Mouse (Mus musculus) heart, embryonic 16.5 days (tissue): ENCODE measurements around the gene Pfas. TPM values are rescaled to one million over a fixed set of nuclear protein-coding genes. Genes with fewer than 3 reads are reported as not detected.
"Not testable (repeated sequence)": the region's sequence is repeated elsewhere in the genome, so short reads cannot be mapped to it uniquely, and the experiment has no call there.

Experiments used
- ATAC-seq: fragments of 200-750 bp; cut with Nextera tagmentation; replicated peaks from 2 replicates; pipeline ENCODE4 v1.8.0; 2017; ENCODE audit warnings: moderate number of reproducible peaks; ENCODE audit not compliant: insufficient read depth, low FRiP score; ENCODE audit errors: extremely low read depth
- H3K27ac ChIP-seq: fragments of 300-500 bp; sonication (generic); 2 replicates; pipeline ENCODE4 v1.5.1; 2014; ENCODE audit warnings: mild to moderate bottlenecking, low read length, control low read depth, moderate library complexity
- H3K27me3 ChIP-seq: fragments of 300-500 bp; sonication (generic); 2 replicates; pipeline ENCODE4 v1.6.1; 2014; ENCODE audit warnings: low read length, mixed read lengths; ENCODE audit not compliant: control insufficient read depth, insufficient read depth
- H3K36me3 ChIP-seq: fragments of 300-500 bp; sonication (generic); 2 replicates; pipeline ENCODE4 v1.6.1; 2014; ENCODE audit not compliant: control insufficient read depth, insufficient read depth
- H3K4me1 ChIP-seq: fragments of 300-500 bp; sonication (generic); 2 replicates; pipeline ENCODE4 v1.6.1; 2014; ENCODE audit warnings: low read length, mixed read lengths; ENCODE audit not compliant: control insufficient read depth, insufficient read depth
- H3K4me2 ChIP-seq: fragments of 300-500 bp; sonication (generic); 2 replicates; pipeline ENCODE4 v1.6.1; 2014; ENCODE audit warnings: low read depth, mild to moderate bottlenecking, control low read depth, low read length
- H3K4me3 ChIP-seq: fragments of 300-500 bp; sonication (generic); 2 replicates; pipeline ENCODE4 v1.5.1; 2014; ENCODE audit warnings: mild to moderate bottlenecking, control low read depth, low read length
- H3K9ac ChIP-seq: fragments of 300-500 bp; sonication (generic); 2 replicates; pipeline ENCODE4 v1.6.1; 2014; ENCODE audit warnings: low read length, control low read depth
- H3K9me3 ChIP-seq: fragments of 300-500 bp; sonication (generic); replicated peaks from 2 replicates; pipeline ENCODE4 v1.6.1; 2016; ENCODE audit warnings: low read length; ENCODE audit not compliant: control insufficient read depth
- WGBS: fragments of 180-500 bp; shearing (Covaris S2); extraction: QIAGEN DNeasy Blood & Tissue Kit; methylation state at CpG from one replicate; pipeline ENCODE4 v1.1.7; 2014; 5-methylcytosine and 5-hydroxymethylcytosine counted together
- microRNA-seq: library from miRNA; unstranded; fragments of <30 nt; microRNA quantifications from one replicate; pipeline ENCODE4, GENCODE M21; 2017
- polyA plus RNA-seq: library from polyadenylated mRNA; unstranded; fragments of >200 nt; fragmentation: Nextera tagmentation; extraction: Ambion mirVana; gene quantifications from 2 replicates; pipeline ENCODE4 v1.2.1, GENCODE M21; 2015

The Pfas gene
- polyA plus RNA-seq, 1 experiment from 2014 or later: 19.2 TPM

GRCm38 (mm10) chr11:68945245-68945644, 63.0 kb downstream of the Pfas start:
- H3K4me3 ChIP-seq: no peak overlapping the region
- no peaks in the 10 kb centered on the region for H3K27me3 ChIP-seq
- peaks cover 7% of the 10 kb centered on the region for H3K4me1 ChIP-seq
- H3K9ac ChIP-seq: no peak overlapping the region
- ATAC-seq: no peak
- WGBS: 74% methylated on average over 2 of the region's 2 CpGs
- no peaks in the 10 kb centered on the region for H3K9me3 ChIP-seq
- H3K36me3 ChIP-seq: peaks cover 3% of the 10 kb centered on the region; the same call in 1 of the 2 replicates
- H3K27ac ChIP-seq: no peak overlapping the region
- H3K4me2 ChIP-seq: no peak overlapping the region

- ATAC-seq: no peak
- H3K27ac ChIP-seq: no peak overlapping the region
- H3K9me3 ChIP-seq: no peaks in the 10 kb centered on the region
- 85% methylated on average over 8 of the region's 8 CpGs for WGBS
- peaks cover 3% of the 10 kb centered on the region; the same call in 1 of the 2 replicates for H3K36me3 ChIP-seq
- H3K27me3 ChIP-seq: no peaks in the 10 kb centered on the region
- H3K9ac ChIP-seq: no peak overlapping the region
- H3K4me3 ChIP-seq: no peak overlapping the region
- H3K4me1 ChIP-seq: peaks cover 7% of the 10 kb centered on the region
- no peak overlapping the region for H3K4me2 ChIP-seq
Measured at GRCm38 (mm10) chr11:68942731-68943130, 65.5 kb downstream of the Pfas start.

GRCm38 (mm10) chr11:68940516-68940915, 67.7 kb downstream of the Pfas start:
- H3K4me2 ChIP-seq: peak overlapping the region; percentile 67
- H3K9ac ChIP-seq: peak overlapping the region; percentile 71
- H3K4me3 ChIP-seq: peak overlapping the region; percentile 61
- no peaks in the 10 kb centered on the region for H3K27me3 ChIP-seq
- H3K9me3 ChIP-seq: no peaks in the 10 kb centered on the region
- WGBS: 60% methylated on average over 4 of the region's 4 CpGs
- ATAC-seq: no peak
- peaks cover 3% of the 10 kb centered on the region for H3K4me1 ChIP-seq
- no peak overlapping the region for H3K27ac ChIP-seq
- H3K36me3 ChIP-seq: peaks cover 3% of the 10 kb centered on the region; the same call in 1 of the 2 replicates

GRCm38 (mm10) chr11:68939451-68940304, 68.6 kb downstream of the Pfas start:
- ATAC-seq: peak; percentile 98
- H3K9me3 ChIP-seq: no peaks in the 10 kb centered on the region
- 2% methylated on average over 16 of the region's 16 CpGs for WGBS
- H3K36me3 ChIP-seq: peaks cover 3% of the 10 kb centered on the region; the same call in 1 of the 2 replicates
- H3K4me1 ChIP-seq: peaks cover 3% of the 10 kb centered on the region
- peak overlapping the region; percentile 69 for H3K27ac ChIP-seq
- H3K9ac ChIP-seq: peak overlapping the region; percentile 71
- no peaks in the 10 kb centered on the region for H3K27me3 ChIP-seq
- H3K4me2 ChIP-seq: peak overlapping the region; percentile 67
- H3K4me3 ChIP-seq: peak overlapping the region; percentile 61

GRCm38 (mm10) chr11:68936951-68937350, 71.3 kb downstream of the Pfas start:
- not testable (repeated sequence) for H3K4me2 ChIP-seq, H3K9ac ChIP-seq, H3K36me3 ChIP-seq, H3K27ac ChIP-seq, H3K9me3 ChIP-seq, H3K4me3 ChIP-seq, ATAC-seq, H3K4me1 ChIP-seq, H3K27me3 ChIP-seq
- 81% methylated on average over 4 of the region's 4 CpGs for WGBS

Small RNAs within 50 kb of the gene (microRNA-seq; reads per million reads assigned to microRNA genes)
- 3.9 reads per million, percentile 14 among the genes with 10 or more reads in this experiment for gene Mir3062

Other genes with a start within 250 kb of the Pfas start
- 75.4 and 79.4 TPM in 2 replicates for gene Ndel1, start 136.6 kb downstream of the Pfas start, polyA plus RNA-seq
- gene Rnf222, start 119.9 kb downstream of the Pfas start, polyA plus RNA-seq: 0.09 and 0.13 TPM in 2 replicates
- 505 and 551 TPM in 2 replicates for gene Rpl26, start 106.9 kb downstream of the Pfas start, polyA plus RNA-seq
- gene Odf4, start 81.4 kb downstream of the Pfas start, polyA plus RNA-seq: not detected in 2 replicates
- gene Arhgef15, start 51.0 kb downstream of the Pfas start, polyA plus RNA-seq: 13.1 and 15.4 TPM in 2 replicates
- gene Slc25a35, start 40.3 kb downstream of the Pfas start, polyA plus RNA-seq: 1.7 and 2.2 TPM in 2 replicates
- 79.2 and 84.3 TPM in 2 replicates for gene Rangrf, start 33.3 kb downstream of the Pfas start, polyA plus RNA-seq
- gene Ctc1, start 7.5 kb upstream of the Pfas start, polyA plus RNA-seq: 44.4 and 49.5 TPM in 2 replicates
- gene Aurkb, start 37.2 kb upstream of the Pfas start, polyA plus RNA-seq: 85.7 and 95.3 TPM in 2 replicates
- gene Borcs6, start 51.3 kb upstream of the Pfas start, polyA plus RNA-seq: 11.2 and 12.0 TPM in 2 replicates
- gene Tmem107, start 62.3 kb upstream of the Pfas start, polyA plus RNA-seq: 43.3 and 46.5 TPM in 2 replicates
- 84.1 and 91.1 TPM in 2 replicates for gene Vamp2, start 80.0 kb upstream of the Pfas start, polyA plus RNA-seq
- gene Per1, start 86.8 kb upstream of the Pfas start, polyA plus RNA-seq: 19.6 and 21.9 TPM in 2 replicates
- 0.50 TPM in 2 replicates for gene Hes7, start 111.9 kb upstream of the Pfas start, polyA plus RNA-seq
- gene 9130213A22Rik, start 114.1 kb upstream of the Pfas start, polyA plus RNA-seq: 0.41 and 0.72 TPM in 2 replicates
- gene Aloxe3, start 117.4 kb upstream of the Pfas start, polyA plus RNA-seq: 0.08 and 0.26 TPM in 2 replicates
- gene Alox12b, start 148.5 kb upstream of the Pfas start, polyA plus RNA-seq: not detected in 2 replicates
- gene Alox8, start 189.4 kb upstream of the Pfas start, polyA plus RNA-seq: 1.7 TPM in 2 replicates
- 0.05 and 0.10 TPM in 2 replicates for gene Gucy2e, start 228.6 kb upstream of the Pfas start, polyA plus RNA-seq